Mouse (Mus musculus): ENCODE data around the gene Gm9747. TPM values are rescaled to one million over a fixed set of nuclear protein-coding genes. Genes with fewer than 3 reads are reported as not detected.

The Gm9747 gene
- total and polyA plus RNA-seq, 3 experiments: not detected

DNA sequence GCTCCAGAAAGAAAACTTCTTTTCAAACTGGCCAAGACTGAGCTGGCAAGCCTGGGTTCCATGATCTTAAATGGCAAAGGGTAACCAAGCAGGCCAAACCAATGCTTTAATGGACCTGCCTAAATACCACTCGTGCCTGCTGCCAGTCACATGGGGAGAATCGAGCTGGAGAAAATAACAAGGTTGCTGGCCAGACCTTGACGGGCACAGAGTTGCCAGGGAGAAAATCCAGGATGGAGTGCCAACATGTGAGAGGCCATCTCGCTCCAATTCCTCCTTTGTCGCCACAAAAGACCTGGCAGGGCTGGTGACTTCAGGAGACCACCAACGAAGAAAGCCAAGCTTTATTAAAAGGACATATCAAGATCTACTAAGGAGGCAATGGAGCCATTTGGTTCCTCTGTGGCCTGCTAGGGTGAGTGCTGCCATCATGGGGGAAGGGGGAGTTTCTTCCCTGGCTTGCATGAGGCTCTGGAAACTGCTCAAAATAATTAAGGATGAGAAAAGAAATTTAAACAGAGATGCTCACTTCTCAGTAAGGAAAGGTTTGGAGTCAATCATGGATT is 10.4 kb downstream of the Gm9747 start:
- no peak overlapping the region for H3K9ac ChIP-seq (ENCODE audit: insufficient read depth, low read depth)
- H3K79me2 ChIP-seq (replicated peaks; ENCODE audit: control insufficient read depth, extremely low read depth, insufficient read depth, poor library complexity, severe bottlenecking): no peaks in the 10 kb centered on the region
- no peak overlapping the region for H3K27ac ChIP-seq (ENCODE audit: insufficient read depth, low read depth)
- H3K4me2 ChIP-seq (ENCODE audit: insufficient read depth, low read depth, poor library complexity, severe bottlenecking): no peak overlapping the region
- no peak for TF ChIP-seq MEF2A (IDR thresholded peaks at IDR 0.05; ENCODE audit: borderline replicate concordance, low read depth, low read length)
- no peaks in the 10 kb centered on the region for H3K4me1 ChIP-seq (ENCODE audit: control insufficient read depth in 1 of 2, insufficient read depth in 2 of 2)
- no peaks in the 10 kb centered on the region for H3K36me3 ChIP-seq (replicated peaks in 1 of 2; ENCODE audit: control insufficient read depth in 1 of 2, insufficient read depth in 1 of 2, low read length in 1 of 2)
- H3K9me3 ChIP-seq (replicated peaks; ENCODE audit: low read length): no peaks in the 10 kb centered on the region
- DNase-seq (ENCODE audit: extremely low read depth): no peak
- H3K4me3 ChIP-seq (replicated peaks in 1 of 3; ENCODE audit: low read depth in 2 of 3, low read length in 2 of 3, poor library complexity in 1 of 3): no peak overlapping the region
- dilution Hi-C loops (cut with MboI; ENCODE audit: extremely low pct_ligation_motif_present, extremely low pct_unique_long_range_greater_than_20kb, low sequenced_read_pairs) (no loop called here), in situ Hi-C loops (cut with MboI; ENCODE audit: low pct_ligation_motif_present, low pct_unique_long_range_greater_than_20kb, low sequenced_read_pairs) (no loop called here)
- no peaks in the 10 kb centered on the region for H3K27me3 ChIP-seq (replicated peaks)

- DNase-seq (ENCODE audit: extremely low read depth): no peak
Measured at GRCm38 (mm10) chr1:82245002-82245401, 12.1 kb downstream of the Gm9747 start.

DNA sequence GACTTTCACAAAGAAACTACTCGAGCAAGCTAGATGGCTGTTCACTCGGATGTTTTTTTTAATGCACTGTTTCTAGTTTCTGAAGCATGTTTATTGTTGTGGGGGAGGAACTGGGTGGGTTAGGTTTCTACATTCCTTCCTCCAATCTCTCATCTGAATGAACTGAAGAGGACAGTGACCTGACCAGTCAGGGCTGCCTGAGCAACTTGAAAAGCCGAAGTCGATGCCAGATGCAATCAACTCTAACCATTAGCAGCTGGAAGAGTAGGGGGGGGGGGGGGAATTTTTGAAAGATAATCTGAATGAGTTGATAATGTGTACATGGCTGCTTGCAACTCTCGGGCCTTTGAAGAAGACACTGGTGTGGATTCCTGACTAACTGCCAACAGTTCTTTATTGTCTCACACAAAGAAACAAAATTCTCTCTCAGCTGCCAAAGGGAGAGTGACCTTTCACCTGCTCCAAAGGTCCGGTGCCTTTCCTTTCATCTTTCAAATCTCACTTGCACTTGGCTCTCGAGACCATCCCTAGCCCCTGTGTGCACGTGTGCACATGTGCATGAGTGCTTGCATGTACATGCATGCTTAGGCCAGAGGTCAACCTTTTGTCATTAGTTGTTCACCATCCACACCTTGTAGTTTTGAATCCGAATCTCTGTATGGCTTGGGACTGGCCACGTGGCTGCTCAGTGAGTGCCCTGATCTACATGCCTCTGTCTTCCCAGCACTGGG is 14.5 kb downstream of the Gm9747 start:
- no peaks in the 10 kb centered on the region for H3K27me3 ChIP-seq (replicated peaks)
- H3K79me2 ChIP-seq (replicated peaks; ENCODE audit: control insufficient read depth, extremely low read depth, insufficient read depth, poor library complexity, severe bottlenecking): no peaks in the 10 kb centered on the region
- H3K4me3 ChIP-seq (replicated peaks in 1 of 3; ENCODE audit: low read depth in 2 of 3, low read length in 2 of 3, poor library complexity in 1 of 3): no peak overlapping the region
- no peaks in the 10 kb centered on the region for H3K4me1 ChIP-seq (ENCODE audit: control insufficient read depth in 1 of 2, insufficient read depth in 2 of 2)
- no peaks in the 10 kb centered on the region for H3K36me3 ChIP-seq (replicated peaks in 1 of 2; ENCODE audit: control insufficient read depth in 1 of 2, insufficient read depth in 1 of 2, low read length in 1 of 2)
- H3K4me2 ChIP-seq (ENCODE audit: insufficient read depth, low read depth, poor library complexity, severe bottlenecking): no peak overlapping the region
- H3K27ac ChIP-seq (ENCODE audit: insufficient read depth, low read depth): no peak overlapping the region
- DNase-seq (ENCODE audit: extremely low read depth): no peak
- H3K9ac ChIP-seq (ENCODE audit: insufficient read depth, low read depth): no peak overlapping the region
- dilution Hi-C loops (cut with MboI; ENCODE audit: extremely low pct_ligation_motif_present, extremely low pct_unique_long_range_greater_than_20kb, low sequenced_read_pairs) (no loop called here), in situ Hi-C loops (cut with MboI; ENCODE audit: low pct_ligation_motif_present, low pct_unique_long_range_greater_than_20kb, low sequenced_read_pairs) (no loop called here)
- TF ChIP-seq JUN (IDR thresholded peaks at IDR 0.05; ENCODE audit: insufficient read depth, low read depth, low read length) (no peak), NRF1 (IDR thresholded peaks at IDR 0.05; ENCODE audit: low read depth, low read length) (no peak), IRF4 (IDR thresholded peaks at IDR 0.05; ENCODE audit: low read depth, low read length) (no peak), ELF1 (IDR thresholded peaks at IDR 0.05; ENCODE audit: low read depth, low read length) (no peak), RCOR1 (conservative IDR thresholded peaks at IDR 0.05; ENCODE audit: low read depth, low read length) (no peak), E2F4 (IDR thresholded peaks at IDR 0.05; ENCODE audit: insufficient replicate concordance, low read depth, low read length) (no peak), USF2 (conservative IDR thresholded peaks at IDR 0.05; ENCODE audit: low read depth, low read length) (no peak), MEF2A (IDR thresholded peaks at IDR 0.05; ENCODE audit: borderline replicate concordance, low read depth, low read length) (no peak), ZNF384 (IDR thresholded peaks at IDR 0.05; ENCODE audit: low read depth, low read length) (no peak), POLR2AphosphoS2 (IDR thresholded peaks at IDR 0.05; ENCODE audit: low read depth, low read length) (no peak), CHD2 (IDR thresholded peaks at IDR 0.05; ENCODE audit: low read length) (no peak), SIN3A (IDR thresholded peaks at IDR 0.05; ENCODE audit: low read length) (no peak), POLR2A (IDR thresholded peaks at IDR 0.05; ENCODE audit: low read depth, low read length) (no peak), MAX (IDR thresholded peaks at IDR 0.05; ENCODE audit: low read length) (no peak)
- no peaks in the 10 kb centered on the region for H3K9me3 ChIP-seq (replicated peaks; ENCODE audit: low read length)

More at GRCm38 (mm10) chr1:82245002-82245401, 12.1 kb downstream of the Gm9747 start:
- Histone ChIP-seq H3K4me2 (ENCODE audit: insufficient read depth, low read depth, poor library complexity, severe bottlenecking) (no peak overlapping the region), H3K9ac (ENCODE audit: insufficient read depth, low read depth) (no peak overlapping the region), H3K27ac (ENCODE audit: insufficient read depth, low read depth) (no peak overlapping the region), H3K4me3 (replicated peaks in 1 of 3; ENCODE audit: low read depth in 2 of 3, low read length in 2 of 3, poor library complexity in 1 of 3) (no peak overlapping the region), H3K79me2 (replicated peaks; ENCODE audit: control insufficient read depth, extremely low read depth, insufficient read depth, poor library complexity, severe bottlenecking) (no peaks in the 10 kb centered on the region), H3K4me1 (ENCODE audit: control insufficient read depth in 1 of 2, insufficient read depth in 2 of 2) (no peaks in the 10 kb centered on the region), H3K27me3 (replicated peaks) (no peaks in the 10 kb centered on the region), H3K9me3 (replicated peaks; ENCODE audit: low read length) (no peaks in the 10 kb centered on the region), H3K36me3 (replicated peaks in 1 of 2; ENCODE audit: control insufficient read depth in 1 of 2, insufficient read depth in 1 of 2, low read length in 1 of 2) (no peaks in the 10 kb centered on the region)
- in situ Hi-C loops (cut with MboI; ENCODE audit: low pct_ligation_motif_present, low pct_unique_long_range_greater_than_20kb, low sequenced_read_pairs) (no loop called here), dilution Hi-C loops (cut with MboI; ENCODE audit: extremely low pct_ligation_motif_present, extremely low pct_unique_long_range_greater_than_20kb, low sequenced_read_pairs) (no loop called here)
- TF ChIP-seq MXI1 (IDR thresholded peaks at IDR 0.05; ENCODE audit: low read depth, low read length): no peak
- TF ChIP-seq TCF12 (IDR thresholded peaks at IDR 0.05; ENCODE audit: low read depth, low read length): no peak
